Mouse (Mus musculus): Measurements from ENCODE around the gene Megf9. TPM values are rescaled to one million over a fixed set of nuclear protein-coding genes. Genes with fewer than 3 reads are reported as not detected.

Gene Megf9
- total RNA-seq (2023), result 10 to 100 TPM; 10.2 to 12.5 TPM

GRCm38 (mm10) chr4:70534891-70535269 lies at the start of gene Megf9:
Megf9 (minus strand) TSS chr4:70534995.

GRCm38 (mm10) chr4:70409994-70410721 lies 124.6 kb downstream of the Megf9 start, which contains the start of gene Cdk5rap2:
Cdk5rap2 (minus strand) TSS chr4:70410443.

Other genes starting within 250 kb of the Megf9 start
- gene Cdk5rap2, start 124.6 kb downstream of the Megf9 start, total RNA-seq (2023), result 10 to 100 TPM; 34.6 to 40.8 TPM

All from B cell, adult 67 days (primary cell).